Mouse (Mus musculus) forebrain, embryonic 16.5 days (tissue): ENCODE results near the gene Cckbr. TPM values are rescaled to one million over a fixed set of nuclear protein-coding genes. Genes with fewer than 3 reads are reported as not detected.

Source experiments
- ATAC-seq: fragments of 200-750 bp; cut with Nextera tagmentation; 2 replicates; pipeline ENCODE4 v1.8.0; 2017; ENCODE audit warnings: mild to moderate bottlenecking, moderate library complexity
- H3K27ac ChIP-seq: fragments of 300-500 bp; sonication (generic); 2 replicates; pipeline ENCODE4 v1.5.1; 2014; ENCODE audit warnings: low read length, control low read depth
- H3K27me3 ChIP-seq: fragments of 300-500 bp; sonication (generic); replicated peaks from 2 replicates; pipeline ENCODE4 v1.6.1; 2014; ENCODE audit warnings: low read length; ENCODE audit not compliant: control insufficient read depth, insufficient read depth
- H3K36me3 ChIP-seq: fragments of 300-500 bp; sonication (generic); 2 replicates; pipeline ENCODE4 v1.6.1; 2014; ENCODE audit not compliant: control insufficient read depth, insufficient read depth
- H3K4me1 ChIP-seq: fragments of 300-500 bp; sonication (generic); replicated peaks from 2 replicates; pipeline ENCODE4 v1.6.1; 2014; ENCODE audit warnings: low read length; ENCODE audit not compliant: control insufficient read depth, insufficient read depth
- H3K4me2 ChIP-seq: fragments of 300-500 bp; sonication (generic); 2 replicates; pipeline ENCODE4 v1.6.1; 2014; ENCODE audit warnings: mild to moderate bottlenecking, low read length, control low read depth
- H3K4me3 ChIP-seq: fragments of 300-500 bp; sonication (generic); replicated peaks from 2 replicates; pipeline ENCODE4 v1.5.1; 2014; ENCODE audit warnings: mild to moderate bottlenecking, low read length, control low read depth
- H3K9ac ChIP-seq: fragments of 300-500 bp; sonication (generic); replicated peaks from 2 replicates; pipeline ENCODE4 v1.6.1; 2014; ENCODE audit warnings: low read depth, low read length, control low read depth
- H3K9me3 ChIP-seq: fragments of 300-500 bp; sonication (generic); 2 replicates; pipeline ENCODE4 v1.6.1; 2016; ENCODE audit warnings: low read length; ENCODE audit not compliant: control insufficient read depth
- WGBS: fragments of 180-500 bp; shearing (Covaris S2); extraction: QIAGEN DNeasy Blood & Tissue Kit; methylation state at CpG from one replicate; pipeline ENCODE4 v1.1.7; 2014; 5-methylcytosine and 5-hydroxymethylcytosine counted together
- polyA plus RNA-seq: library from polyadenylated mRNA; unstranded; fragments of >200 nt; fragmentation: Nextera tagmentation; extraction: Ambion mirVana; gene quantifications from 2 replicates; pipeline ENCODE4 v1.2.1, GENCODE M21; 2015

Gene Cckbr
- polyA plus RNA-seq, 1 experiment from 2014 or later: 2.6 TPM

GRCm38 (mm10) chr7:105510143-105510542 is 84.6 kb downstream of the Cckbr start:
- no peaks in the 10 kb centered on the region for H3K36me3 ChIP-seq
- H3K4me2 ChIP-seq: no peak overlapping the region
- no peaks in the 10 kb centered on the region for H3K4me1 ChIP-seq
- WGBS: 87% methylated on average over 5 of the region's 5 CpGs
- H3K4me3 ChIP-seq: no peak overlapping the region
- no peaks in the 10 kb centered on the region for H3K27me3 ChIP-seq
- H3K9ac ChIP-seq: no peak overlapping the region
- no peaks in the 10 kb centered on the region for H3K9me3 ChIP-seq
- no peak overlapping the region for H3K27ac ChIP-seq
- no peak for ATAC-seq

- Histone ChIP-seq H3K9ac (no peak overlapping the region), H3K27me3 (no peaks in the 10 kb centered on the region), H3K36me3 (no peaks in the 10 kb centered on the region), H3K4me3 (no peak overlapping the region), H3K4me2 (no peak overlapping the region), H3K9me3 (no peaks in the 10 kb centered on the region), H3K27ac (no peak overlapping the region), H3K4me1 (no peaks in the 10 kb centered on the region)
- 46% methylated on average over 5 of the region's 5 CpGs for WGBS
- peak; percentile 74 for ATAC-seq
Observed at GRCm38 (mm10) chr7:105513845-105514291, 88.3 kb downstream of the Cckbr start.

GRCm38 (mm10) chr7:105514561-105514960 is 89.0 kb downstream of the Cckbr start:
- H3K9ac ChIP-seq: no peak overlapping the region
- no peaks in the 10 kb centered on the region for H3K36me3 ChIP-seq
- no peak overlapping the region for H3K27ac ChIP-seq
- peak; percentile 35 for ATAC-seq
- WGBS: 40% methylated on average over 5 of the region's 5 CpGs
- no peaks in the 10 kb centered on the region for H3K9me3 ChIP-seq
- H3K4me3 ChIP-seq: no peak overlapping the region
- H3K27me3 ChIP-seq: no peaks in the 10 kb centered on the region
- no peaks in the 10 kb centered on the region for H3K4me1 ChIP-seq
- no peak overlapping the region for H3K4me2 ChIP-seq

DNA sequence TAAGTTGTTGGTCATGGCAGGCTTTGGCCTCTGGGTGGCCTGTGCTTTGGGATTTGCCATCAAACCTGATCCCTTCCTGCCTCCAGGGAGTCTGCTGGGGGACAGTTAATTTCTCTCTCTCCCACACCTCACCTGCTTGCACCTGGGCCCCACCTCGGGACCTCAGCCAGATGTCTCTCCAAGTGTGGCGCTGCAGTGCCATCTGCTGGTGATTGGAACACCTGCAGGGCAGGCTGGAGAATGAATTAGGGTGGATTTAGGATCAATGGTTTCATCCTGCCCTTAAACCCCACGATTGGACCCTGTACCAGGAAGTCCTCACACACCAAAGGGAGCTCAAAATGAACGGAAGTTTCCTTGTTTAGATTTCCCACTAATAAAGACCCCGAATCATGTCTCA is 89.6 kb downstream of the Cckbr start:
- Histone ChIP-seq H3K9me3 (no peaks in the 10 kb centered on the region), H3K9ac (no peak overlapping the region), H3K36me3 (no peaks in the 10 kb centered on the region), H3K4me1 (no peaks in the 10 kb centered on the region), H3K4me2 (no peak overlapping the region), H3K4me3 (no peak overlapping the region), H3K27ac (no peak overlapping the region), H3K27me3 (no peaks in the 10 kb centered on the region)
- 14% methylated on average over 5 of the region's 5 CpGs for WGBS
- no peak for ATAC-seq

GRCm38 (mm10) chr7:105516669-105517360 is 91.3 kb downstream of the Cckbr start:
- H3K4me2 ChIP-seq: no peak overlapping the region
- H3K27ac ChIP-seq: no peak overlapping the region
- no peak overlapping the region for H3K4me3 ChIP-seq
- no peaks in the 10 kb centered on the region for H3K9me3 ChIP-seq
- no peak overlapping the region for H3K9ac ChIP-seq
- ATAC-seq: no peak
- H3K36me3 ChIP-seq: no peaks in the 10 kb centered on the region
- 35% methylated on average over 9 of the region's 9 CpGs for WGBS
- no peaks in the 10 kb centered on the region for H3K27me3 ChIP-seq
- no peaks in the 10 kb centered on the region for H3K4me1 ChIP-seq

- Histone ChIP-seq H3K9me3 (no peaks in the 10 kb centered on the region), H3K4me3 (no peak overlapping the region), H3K9ac (no peak overlapping the region), H3K4me1 (no peaks in the 10 kb centered on the region), H3K27ac (no peak overlapping the region), H3K36me3 (no peaks in the 10 kb centered on the region), H3K4me2 (no peak overlapping the region), H3K27me3 (no peaks in the 10 kb centered on the region)
- ATAC-seq: no peak
- WGBS: 70% methylated on average over 11 of the region's 11 CpGs
Observed at GRCm38 (mm10) chr7:105519336-105519735, 93.8 kb downstream of the Cckbr start.

GRCm38 (mm10) chr7:105519771-105520170 is 94.2 kb downstream of the Cckbr start:
- no peak overlapping the region for H3K9ac ChIP-seq
- H3K27me3 ChIP-seq: no peaks in the 10 kb centered on the region
- no peaks in the 10 kb centered on the region for H3K4me1 ChIP-seq
- no peak overlapping the region for H3K4me3 ChIP-seq
- no peaks in the 10 kb centered on the region for H3K9me3 ChIP-seq
- WGBS: 75% methylated on average over 2 of the region's 2 CpGs
- no peaks in the 10 kb centered on the region for H3K36me3 ChIP-seq
- no peak overlapping the region for H3K27ac ChIP-seq
- ATAC-seq: no peak
- no peak overlapping the region for H3K4me2 ChIP-seq

DNA sequence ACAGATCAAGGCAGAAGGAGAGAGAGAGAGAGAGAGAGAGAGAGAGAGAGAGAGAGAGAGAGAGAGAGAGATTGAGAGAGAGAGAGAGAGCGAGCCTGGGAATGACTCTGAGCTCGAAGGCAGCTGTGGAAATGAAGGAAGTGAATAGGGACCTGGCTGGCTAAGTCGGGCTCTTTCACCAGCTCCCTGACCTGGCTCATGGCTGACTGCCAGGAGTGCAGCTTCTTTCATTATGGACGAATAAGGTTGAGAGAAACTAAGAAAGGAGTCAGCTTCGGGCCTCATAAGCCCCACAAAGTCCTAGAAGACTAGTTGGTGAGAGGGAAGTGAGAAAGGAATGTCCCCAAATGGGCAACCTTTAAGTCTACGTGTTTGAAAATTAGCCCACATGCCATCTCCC is 94.7 kb downstream of the Cckbr start:
- no peaks in the 10 kb centered on the region for H3K9me3 ChIP-seq
- no peak overlapping the region for H3K27ac ChIP-seq
- no peak overlapping the region for H3K9ac ChIP-seq
- no peak overlapping the region for H3K4me3 ChIP-seq
- 38% methylated on average over 6 of the region's 6 CpGs for WGBS
- no peaks in the 10 kb centered on the region for H3K27me3 ChIP-seq
- no peak overlapping the region for H3K4me2 ChIP-seq
- no peak for ATAC-seq
- H3K36me3 ChIP-seq: no peaks in the 10 kb centered on the region
- no peaks in the 10 kb centered on the region for H3K4me1 ChIP-seq
